Mouse (Mus musculus): ENCODE measurements around the gene S100a4.

DNA sequence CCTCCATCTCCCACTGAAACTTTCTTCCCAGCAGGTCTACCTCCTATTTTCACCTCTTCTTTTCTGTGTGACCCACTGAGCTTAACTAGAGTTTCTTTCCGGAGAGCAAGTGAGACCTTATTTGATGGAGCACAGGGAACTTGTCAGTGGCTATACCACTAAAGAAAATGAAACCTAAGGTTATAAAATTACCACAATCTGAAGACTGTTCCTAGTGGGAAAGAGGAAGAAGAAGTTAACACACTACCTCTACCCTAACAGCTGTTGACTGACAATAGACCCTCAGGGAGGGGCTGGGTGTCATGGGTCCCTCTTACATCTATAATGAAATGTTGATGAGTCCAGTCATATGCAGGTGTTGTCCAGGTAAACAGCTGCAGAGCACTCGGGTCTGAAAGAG, 28.4 kb downstream of the S100a4 start:
- no peak for TF ChIP-seq POLR2A (IDR thresholded peaks at IDR 0.05; ENCODE audit: low read depth, low read length)
- no peak for TF ChIP-seq KAT2A (IDR thresholded peaks at IDR 0.05; ENCODE audit: insufficient replicate concordance, low read length)
- TF ChIP-seq MEF2A (IDR thresholded peaks at IDR 0.05; ENCODE audit: borderline replicate concordance, low read depth, low read length), result no peak
- no peak for TF ChIP-seq EP300 (IDR thresholded peaks at IDR 0.05; ENCODE audit: low read length)
- no peak for TF ChIP-seq MAX (IDR thresholded peaks at IDR 0.05; ENCODE audit: low read length)
- TF ChIP-seq JUND (conservative IDR thresholded peaks at IDR 0.05; ENCODE audit: low read depth, low read length), result no peak

Data from CH12.LX (cell line).